Mouse (Mus musculus): Measurements from ENCODE around the gene Tmem40. TPM values are rescaled to one million over a fixed set of nuclear protein-coding genes. Genes with fewer than 3 reads are reported as not detected.

Tmem40 gene
- polyA plus RNA-seq, 2 experiments from 2014 or later, result not detected

DNA sequence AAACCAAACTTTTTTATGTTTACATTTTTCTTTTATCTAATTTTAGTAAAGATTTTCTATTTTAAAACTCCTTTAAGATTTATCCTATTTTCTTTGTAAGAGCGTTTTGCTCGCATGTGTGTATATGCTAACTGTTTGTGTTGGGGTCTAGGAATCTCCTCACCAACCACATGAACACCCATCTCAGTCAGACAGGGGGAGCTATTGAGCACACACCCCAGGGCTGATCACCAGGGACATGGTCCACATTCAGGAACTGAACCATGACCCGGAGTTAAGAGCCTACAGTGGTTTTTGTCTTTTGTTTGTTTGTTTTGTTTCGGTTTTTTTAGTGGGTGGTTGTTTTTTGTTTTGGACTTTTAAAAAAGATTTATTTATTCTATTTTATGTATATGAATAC is 63.5 kb downstream of the Tmem40 start:
- peak; percentile 53 for ATAC-seq

DNA sequence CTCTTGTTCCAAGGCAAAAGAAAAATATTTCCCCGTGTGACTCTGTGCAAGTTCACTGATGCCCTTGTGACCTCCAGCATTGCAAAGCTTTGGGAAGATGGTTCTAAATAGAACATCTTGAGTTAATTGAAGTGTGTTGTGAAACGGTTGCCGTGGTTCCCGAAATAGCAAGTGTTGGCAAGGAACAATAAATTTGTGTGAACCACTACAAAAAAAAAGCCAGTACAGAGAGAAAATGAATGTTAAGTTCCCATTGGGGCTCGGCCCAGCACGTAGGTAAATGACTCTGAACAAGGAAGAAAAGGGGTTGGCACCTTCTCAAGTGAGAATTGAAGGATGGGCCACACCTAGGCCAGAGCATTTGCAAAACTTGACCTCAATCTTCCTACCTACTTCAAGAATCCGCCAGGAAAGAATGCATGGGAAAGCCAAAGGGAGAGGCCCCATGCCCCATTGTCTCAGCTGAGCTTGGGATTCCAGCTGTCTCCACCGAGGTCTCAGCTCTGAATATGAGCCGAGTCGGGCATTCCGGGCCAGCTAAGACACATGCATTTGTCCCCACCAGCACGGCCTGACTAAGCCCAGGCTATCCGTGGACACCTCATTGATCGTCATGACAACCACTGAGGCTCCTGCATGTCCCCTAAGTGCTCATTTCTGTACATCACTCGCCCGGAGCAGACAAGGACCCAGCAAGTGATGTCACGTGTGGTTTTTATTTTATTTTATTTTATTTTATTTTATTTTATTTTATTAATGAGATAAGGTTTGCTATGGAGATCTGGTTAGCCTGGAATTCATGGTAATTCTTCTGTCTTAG is 64.3 kb downstream of the Tmem40 start:
- ATAC-seq, result peak; percentile 34

DNA sequence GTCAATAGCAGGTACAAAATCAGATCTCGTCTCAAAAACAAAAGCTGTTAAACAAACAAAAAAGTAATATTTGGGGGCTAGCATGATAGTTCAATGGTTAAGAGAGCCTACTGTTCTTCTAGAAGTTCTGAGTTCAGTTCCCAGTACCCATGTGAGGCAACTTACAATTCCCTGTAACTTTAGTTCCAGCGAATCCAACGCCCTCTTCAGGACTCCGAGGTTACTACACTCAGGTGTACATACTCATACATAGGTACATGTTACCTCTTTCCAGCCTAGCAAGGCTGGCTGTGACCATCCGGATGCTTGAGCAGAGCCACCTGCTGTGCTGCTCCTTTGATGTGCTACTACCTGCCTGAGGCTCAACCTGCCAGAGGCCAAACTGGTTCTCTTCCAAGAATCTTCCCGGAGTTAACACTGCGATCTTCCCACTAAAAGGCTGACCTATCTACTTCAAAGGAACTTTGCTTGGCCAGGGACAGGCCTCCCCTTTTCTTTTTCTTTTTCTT is 65.4 kb downstream of the Tmem40 start:
- no peak for ATAC-seq

DNA sequence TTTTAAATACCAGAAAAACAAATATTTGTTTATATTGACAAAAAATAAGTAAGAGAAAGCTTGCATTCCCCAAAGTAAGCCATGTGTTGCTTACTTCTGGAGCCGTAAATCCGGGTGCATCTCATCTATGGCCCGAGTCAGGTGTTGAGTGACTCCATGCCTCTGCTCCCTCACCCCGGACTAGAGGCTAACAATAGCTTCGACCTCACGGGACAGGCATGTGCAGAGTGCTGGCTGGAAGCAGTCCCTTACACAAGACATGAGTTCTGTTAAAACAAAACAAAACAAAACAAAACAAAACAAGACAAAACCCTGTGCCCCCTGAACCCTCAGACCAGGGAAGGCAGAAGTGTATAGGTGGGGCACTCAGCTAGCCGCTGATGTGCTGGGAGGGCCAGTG is 67.1 kb downstream of the Tmem40 start:
- no peak for ATAC-seq

DNA sequence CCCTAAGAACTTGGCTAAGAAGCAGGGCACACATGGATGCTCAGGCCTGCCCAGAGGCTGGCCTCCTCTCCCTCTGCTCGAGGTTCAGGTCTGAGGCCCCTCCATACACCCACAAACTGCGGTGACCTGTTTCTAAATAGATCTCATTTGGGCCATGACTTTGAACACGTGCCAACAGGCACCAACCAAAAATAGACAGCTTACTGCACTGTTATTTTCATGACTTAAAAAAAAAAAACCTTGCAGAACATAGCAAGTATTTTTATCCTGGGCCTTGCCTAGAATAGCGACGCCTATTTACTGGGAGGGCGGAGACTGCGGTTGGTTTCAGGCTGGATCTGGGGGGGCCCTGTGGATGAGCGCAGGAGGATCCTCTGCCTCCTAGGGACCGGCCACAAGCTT is 67.8 kb downstream of the Tmem40 start:
- ATAC-seq, result no peak

DNA sequence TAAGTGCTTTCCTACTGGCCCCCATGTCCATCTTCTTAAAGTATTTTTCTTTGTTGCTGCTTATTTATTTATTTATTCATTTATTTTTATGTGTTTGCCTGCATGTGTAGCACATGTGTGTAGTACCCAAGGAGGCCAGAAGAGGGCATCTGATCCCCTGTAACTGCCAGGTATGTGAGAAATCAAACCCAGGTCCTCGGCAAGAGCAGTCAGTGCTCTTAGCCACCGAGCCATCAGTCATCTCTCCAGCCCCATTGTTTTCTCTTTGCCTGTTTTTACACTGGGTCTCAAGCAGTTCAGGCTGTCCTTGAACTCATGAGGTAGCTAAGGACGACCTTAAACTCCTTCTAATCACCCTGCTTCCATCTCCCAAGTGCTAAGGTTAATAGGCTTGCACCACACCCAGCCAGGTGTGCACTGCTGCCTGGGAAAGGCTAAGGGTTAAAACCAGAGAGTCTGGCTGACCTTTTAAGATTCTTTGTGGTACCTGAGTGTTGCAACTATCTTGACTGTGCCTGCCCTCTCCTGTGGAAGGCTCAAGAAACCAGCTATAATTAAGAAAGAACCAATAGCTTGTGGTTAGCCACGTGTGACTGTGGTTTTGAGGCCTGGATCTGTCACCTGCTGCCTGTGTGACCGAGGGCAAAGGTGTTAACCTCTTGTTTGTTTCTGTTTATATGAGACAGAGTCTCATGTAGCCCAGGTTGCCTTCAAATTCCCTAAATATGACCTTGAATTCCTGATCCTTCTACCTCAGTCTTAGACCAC is 69.1 kb downstream of the Tmem40 start:
- ATAC-seq, result peak; percentile 30

DNA sequence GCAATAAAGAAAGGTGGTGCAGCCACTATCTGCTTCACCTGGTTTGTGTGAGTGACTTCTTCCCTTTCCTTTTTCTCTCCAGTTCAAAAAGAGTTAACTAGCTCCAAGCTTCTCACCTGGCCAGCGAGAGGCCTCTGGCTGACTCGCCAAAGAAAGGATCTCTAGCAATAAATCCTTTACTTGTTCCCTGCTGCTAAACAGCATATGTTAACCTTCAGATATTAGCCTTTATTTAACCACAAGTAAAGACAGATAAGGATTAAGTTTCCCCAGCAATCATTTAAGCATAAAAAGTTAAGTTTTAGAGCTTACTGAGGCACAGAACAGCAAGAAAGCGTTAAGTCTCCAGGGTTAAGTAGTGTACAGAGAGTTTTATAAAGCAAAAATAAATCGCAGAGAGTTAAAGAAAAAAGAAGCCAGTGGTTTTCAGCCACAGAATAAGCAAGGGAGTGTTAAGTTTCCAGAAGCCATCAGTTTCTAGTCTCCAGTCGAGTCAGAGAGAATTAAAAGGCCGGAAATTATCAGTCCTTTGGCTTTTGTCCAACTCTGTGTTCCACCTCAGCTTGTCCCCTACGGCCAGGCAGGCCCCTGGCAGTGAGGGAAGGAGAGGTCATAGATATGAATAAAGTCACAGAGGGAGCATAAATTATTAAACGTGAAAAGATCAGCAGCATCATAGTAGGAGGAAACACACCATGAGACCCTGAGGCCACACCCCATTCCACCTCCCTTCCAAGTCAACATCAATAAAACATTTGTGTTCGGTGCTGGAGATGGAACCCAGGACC is 69.9 kb downstream of the Tmem40 start:
- ATAC-seq, result no peak

DNA sequence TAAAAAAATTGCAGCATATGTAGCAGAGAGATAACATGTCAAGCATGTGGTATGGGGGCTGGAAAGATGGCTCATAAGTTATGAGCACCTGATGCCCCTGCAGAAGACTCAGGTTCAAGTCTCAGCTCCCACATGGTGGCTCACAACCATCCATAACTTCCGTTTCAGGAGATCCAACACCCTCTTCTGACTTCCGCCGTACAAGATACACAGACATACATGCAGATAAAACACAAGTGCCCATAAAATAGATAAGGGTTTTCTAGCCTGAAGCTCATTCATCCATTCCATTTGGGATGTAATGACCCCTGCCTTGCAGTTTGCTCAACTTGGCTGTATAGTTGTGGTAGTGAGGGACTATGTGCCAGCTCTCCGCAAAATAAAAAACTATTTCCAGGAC is 72.1 kb downstream of the Tmem40 start:
- ATAC-seq, result no peak

DNA sequence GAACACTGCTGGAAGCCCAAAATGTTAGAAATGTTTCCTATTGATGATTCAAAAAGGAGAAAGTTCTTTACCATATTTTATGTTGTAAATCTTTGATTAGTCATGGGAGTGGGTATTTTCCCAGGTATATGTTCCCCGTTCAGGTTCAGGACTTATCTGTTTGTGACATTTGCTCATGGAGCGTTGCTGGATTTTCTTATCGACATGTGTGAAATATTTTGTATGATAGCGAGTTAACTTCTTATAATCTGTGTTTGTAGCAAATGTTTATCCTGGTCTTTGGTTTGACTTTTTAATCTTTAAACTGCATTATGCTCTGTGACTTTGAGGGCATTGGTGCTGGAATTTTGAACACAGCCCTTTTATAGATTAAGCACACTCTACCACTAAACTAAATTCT is 73.6 kb downstream of the Tmem40 start:
- no peak for ATAC-seq

DNA sequence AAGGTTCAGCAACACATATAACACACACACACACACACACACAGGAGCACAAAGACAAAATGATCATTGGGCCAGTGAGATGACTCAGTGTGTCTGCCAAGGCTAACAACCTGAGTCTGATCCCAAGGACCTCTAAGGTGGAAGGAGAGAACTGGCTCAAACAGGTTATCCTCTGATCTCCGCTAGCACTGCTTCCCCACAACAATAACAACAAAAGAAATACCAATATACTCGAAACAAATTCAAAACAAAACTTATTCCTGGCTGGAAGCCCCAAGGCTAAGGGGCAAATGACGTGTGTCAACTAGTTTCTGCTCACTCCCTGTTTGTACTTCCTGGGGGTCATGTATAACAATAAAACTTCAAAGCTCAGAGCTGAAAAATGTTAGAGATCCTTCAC is 74.5 kb downstream of the Tmem40 start:
- no peak for ATAC-seq

DNA sequence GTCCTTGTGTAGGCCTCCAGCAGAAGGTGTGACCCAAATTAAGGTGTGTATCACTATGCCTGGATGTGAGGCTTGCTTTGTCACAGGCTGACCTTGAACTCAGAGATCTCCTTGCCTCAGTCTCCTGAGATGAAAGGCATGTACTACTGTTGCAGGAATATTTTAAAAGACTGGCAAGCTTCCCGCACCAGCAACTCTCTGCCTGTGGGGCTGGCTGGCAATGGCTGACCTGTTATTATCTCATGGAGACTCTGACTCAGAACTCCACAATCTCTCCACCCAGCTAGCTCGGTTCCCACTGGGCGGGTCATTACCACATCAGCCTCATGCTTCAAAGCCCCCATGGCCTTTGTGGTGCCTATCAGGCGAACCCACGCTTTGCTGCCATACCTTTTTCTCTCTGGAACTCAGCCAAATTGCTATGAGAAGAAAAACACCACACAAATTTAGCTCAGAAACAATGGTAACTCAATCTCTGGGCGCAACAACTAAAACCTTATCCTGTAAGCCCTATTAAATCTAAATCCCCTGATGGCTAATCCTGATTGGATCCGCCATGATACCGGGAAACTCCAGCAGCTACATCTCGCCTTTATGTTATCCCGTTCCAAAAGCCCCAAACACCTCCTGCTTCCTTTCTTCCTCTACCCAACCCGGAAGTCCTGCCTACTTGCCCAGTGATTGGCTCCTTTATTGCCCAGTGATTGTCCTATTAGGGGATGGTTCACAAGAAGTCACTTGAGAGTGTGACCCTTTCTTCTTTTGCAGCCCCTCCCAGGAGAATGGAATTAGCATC is 77.2 kb downstream of the Tmem40 start:
- ATAC-seq, result peak; percentile 46

DNA sequence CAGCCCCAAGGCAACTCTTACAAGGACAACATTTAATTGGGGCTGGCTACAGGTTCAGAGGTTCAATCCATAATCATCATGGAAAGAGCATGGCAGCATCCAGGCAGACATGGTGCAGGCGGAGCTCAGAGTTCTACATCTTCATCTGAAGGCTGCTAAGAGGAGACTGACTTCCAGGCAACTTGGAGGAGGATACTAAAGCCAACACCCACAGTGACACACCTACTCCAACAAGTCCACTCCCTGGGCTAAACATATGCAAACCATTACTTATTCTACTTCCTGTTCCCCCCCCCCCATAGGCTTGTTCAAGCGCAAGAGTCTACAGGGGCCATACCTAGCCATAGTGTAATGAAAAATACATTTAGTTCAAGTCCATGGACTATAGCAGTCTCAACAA is 77.9 kb downstream of the Tmem40 start:
- ATAC-seq, result no peak

DNA sequence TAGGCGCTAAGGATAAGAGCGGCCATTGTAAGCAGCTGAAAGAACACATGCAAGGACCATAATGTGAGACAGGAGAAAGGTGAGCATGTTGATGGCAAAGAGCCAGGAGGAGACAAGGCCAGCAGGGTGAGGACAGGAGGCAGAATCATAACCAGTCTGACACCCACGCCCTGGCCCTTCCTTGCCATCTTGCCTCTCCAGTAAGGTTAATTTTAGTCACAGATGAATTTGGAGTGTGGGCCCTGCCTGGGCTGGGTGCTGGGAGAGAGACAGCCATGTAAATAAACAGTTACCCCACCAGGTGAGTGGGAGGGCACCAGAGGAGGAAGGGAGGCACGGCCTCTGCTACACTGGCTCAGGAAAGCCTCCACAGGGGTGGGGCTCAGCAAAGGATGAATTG is 81.1 kb downstream of the Tmem40 start:
- no peak for ATAC-seq

Other genes starting within 250 kb of the Tmem40 start
- 10 to 100 TPM in 1 of 2 experiments, 1 to 10 TPM in 1; 9.8 to 12.4 TPM for gene Tsen2, start 217.7 kb downstream of the Tmem40 start, polyA plus RNA-seq (2017; shearing (Covaris generic))
- under 1 TPM; 0.19 to 0.40 TPM for gene Mkrn2os, start 169.8 kb downstream of the Tmem40 start, polyA plus RNA-seq (2017; shearing (Covaris generic))
- 10 to 100 TPM; 23.3 to 29.6 TPM for gene Mkrn2, start 160.5 kb downstream of the Tmem40 start, polyA plus RNA-seq (2017; shearing (Covaris generic))
- 10 to 100 TPM; 38.6 to 48.2 TPM for gene Raf1, start 85.8 kb downstream of the Tmem40 start, polyA plus RNA-seq (2017; shearing (Covaris generic))
- gene Cand2, start 12.1 kb upstream of the Tmem40 start, polyA plus RNA-seq (2017; shearing (Covaris generic)), result 1 to 10 TPM; 2.3 to 3.3 TPM
- gene Rpl32, start 46.3 kb upstream of the Tmem40 start, polyA plus RNA-seq (2017; shearing (Covaris generic)), result 1,000 to 10,000 TPM; 7,828 to 8,360 TPM
- under 1 TPM; 0.19 to 0.24 TPM for gene Efcab12, start 76.0 kb upstream of the Tmem40 start, polyA plus RNA-seq (2017; shearing (Covaris generic))
- 10 to 100 TPM in 1 of 2 experiments, 1 to 10 TPM in 1; 8.7 to 10.4 TPM for gene Mbd4, start 91.0 kb upstream of the Tmem40 start, polyA plus RNA-seq (2017; shearing (Covaris generic))
- 1 to 10 TPM; 2.3 to 2.7 TPM for gene Ift122, start 91.1 kb upstream of the Tmem40 start, polyA plus RNA-seq (2017; shearing (Covaris generic))
- not detected for gene Rho, start 169.3 kb upstream of the Tmem40 start, polyA plus RNA-seq (2017; shearing (Covaris generic))
- gene H1foo, start 182.5 kb upstream of the Tmem40 start, polyA plus RNA-seq (2017; shearing (Covaris generic)), result under 1 TPM in 1 of 2 experiments, not detected in 1; 0.52 TPM
- gene Plxnd1, start 232.6 kb upstream of the Tmem40 start, polyA plus RNA-seq (2017; shearing (Covaris generic)), result 10 to 100 TPM; 10.6 to 10.8 TPM